Mouse (Mus musculus) heart, postnatal 0 days (tissue): ENCODE data around the gene Eif2ak3.
A peak's percentile ranks its signal among the peaks of the same experiment; 100 is the strongest.

Experiments used
- CTCF ChIP-seq: IDR thresholded peaks from 2 replicates; pipeline ENCODE4 v1.5.1; 2016; ENCODE audit warnings: antibody characterized with exemption, control low read depth, low read depth
- EP300 ChIP-seq: IDR thresholded peaks from 2 replicates; pipeline ENCODE4 v1.6.1; 2016; ENCODE audit warnings: antibody characterized with exemption, low read depth

DNA sequence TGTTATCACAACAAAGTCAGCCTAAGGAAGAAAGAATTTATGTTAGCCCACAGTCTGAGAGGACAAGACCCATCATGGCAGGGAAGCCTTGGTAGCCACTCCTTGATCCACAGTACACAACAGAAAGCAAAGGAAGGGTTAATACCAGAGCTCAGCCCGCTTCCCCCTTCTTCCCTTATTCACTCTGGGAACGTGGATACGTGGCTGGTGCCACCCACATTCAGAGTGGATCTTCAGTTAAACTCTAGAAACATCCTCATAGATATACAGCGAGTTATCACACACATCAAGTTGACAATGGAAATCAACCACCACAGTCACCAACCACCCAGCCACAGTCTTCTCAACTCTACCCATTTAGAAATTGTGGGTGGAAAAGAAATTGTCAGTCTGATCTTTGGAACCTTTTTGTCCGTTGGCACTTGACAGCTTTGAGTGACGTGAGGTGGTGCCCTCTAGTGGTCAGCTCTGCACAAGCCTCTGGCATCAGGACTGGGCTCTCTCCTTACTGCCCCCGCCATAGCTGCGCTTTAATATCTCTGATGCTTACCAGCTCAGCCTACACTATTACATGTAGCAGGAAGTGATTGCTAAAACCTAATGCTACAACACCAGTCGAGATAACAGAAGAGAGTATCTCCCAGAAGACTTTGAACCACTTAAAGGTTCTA lies 46.6 kb upstream of the Eif2ak3 start:
- TF ChIP-seq CTCF: peak; percentile 72
- TF ChIP-seq EP300: no peak
